Mouse (Mus musculus): Measurements from ENCODE around the gene Zfp941.
"Not testable (repeated sequence)": the region's sequence is repeated elsewhere in the genome, so short reads cannot be mapped to it uniquely, and the experiment has no call there.

Zfp941 gene

GRCm38 (mm10) chr7:140780548-140780947 lies 41.4 kb downstream of the Zfp941 start:
- no peak for DNase-seq (ENCODE audit: low spot score in 2 of 2)

GRCm38 (mm10) chr7:140765888-140766739 lies 55.9 kb downstream of the Zfp941 start:
- DNase-seq (ENCODE audit: low spot score in 2 of 2) = no peak

- DNase-seq (ENCODE audit: low spot score in 2 of 2) = not testable (repeated sequence)
These were observed 56.6 kb downstream of the Zfp941 start for GRCm38 (mm10) chr7:140765391-140765790.

- no peak for DNase-seq (ENCODE audit: low spot score in 2 of 2)
These were observed 58.4 kb downstream of the Zfp941 start, which contains the start of gene Cyp2e1 for GRCm38 (mm10) chr7:140763447-140764020. Gene Cyp2e1 (plus strand): TSS chr7:140763739.

GRCm38 (mm10) chr7:140760647-140761046 lies 61.3 kb downstream of the Zfp941 start:
- DNase-seq (ENCODE audit: low spot score in 2 of 2) = no peak

All from frontal cortex, postnatal 25 days (tissue).